Mouse (Mus musculus) brain, embryonic 14.5 days (tissue): ENCODE measurements around the gene Ugt1a1.

ENCODE experiments used
- CTCF ChIP-seq: fragments of 200-500 bp; IDR thresholded peaks from 2 replicates; pipeline ENCODE4 v1.5.1; 2012; ENCODE audit warnings: inconsistent platforms, mild to moderate bottlenecking, moderate library complexity, borderline replicate concordance; ENCODE audit not compliant: insufficient read depth, insufficient read length; ENCODE audit errors: extremely low read depth
- POLR2A ChIP-seq: fragments of 200-500 bp; IDR thresholded peaks from 2 replicates; pipeline ENCODE4 v1.6.1; 2012; ENCODE audit warnings: mild to moderate bottlenecking, inconsistent platforms, borderline replicate concordance; ENCODE audit not compliant: poor library complexity, insufficient read depth, insufficient read length, severe bottlenecking; ENCODE audit errors: extremely low read depth

DNA sequence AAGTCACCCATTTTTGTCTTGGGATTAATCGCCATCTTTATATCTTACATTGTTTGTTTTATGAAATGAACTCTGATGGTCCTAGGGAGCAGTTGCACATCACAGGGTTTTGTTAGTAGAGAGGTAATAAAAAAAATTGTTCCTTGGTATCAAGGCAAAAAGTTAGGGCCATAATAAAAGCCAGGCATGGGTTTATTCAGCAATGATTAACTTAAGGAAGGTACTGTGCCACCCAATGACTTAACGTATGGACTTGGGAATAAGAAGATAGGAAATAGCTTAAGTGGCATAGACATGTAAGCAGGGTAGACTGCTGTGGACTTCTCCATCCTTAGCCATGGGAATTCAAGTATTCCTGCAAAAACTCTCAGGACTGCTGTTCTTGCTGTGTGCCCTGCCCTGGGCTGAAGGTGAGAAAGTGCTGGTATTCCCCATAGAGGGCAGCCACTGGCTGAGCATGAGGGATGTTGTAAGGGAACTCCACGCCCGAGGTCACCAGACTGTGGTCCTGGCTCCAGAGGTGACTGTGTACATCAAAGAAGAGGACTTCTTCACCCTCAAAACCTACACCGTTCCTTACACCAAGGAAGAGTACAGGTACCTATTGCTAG, 25.3 kb upstream of the Ugt1a1 start:
- TF ChIP-seq POLR2A (no peak), CTCF (no peak)
